20 mouse cellular contexts compared by ENCODE assay signal in the genomic region with DNA sequence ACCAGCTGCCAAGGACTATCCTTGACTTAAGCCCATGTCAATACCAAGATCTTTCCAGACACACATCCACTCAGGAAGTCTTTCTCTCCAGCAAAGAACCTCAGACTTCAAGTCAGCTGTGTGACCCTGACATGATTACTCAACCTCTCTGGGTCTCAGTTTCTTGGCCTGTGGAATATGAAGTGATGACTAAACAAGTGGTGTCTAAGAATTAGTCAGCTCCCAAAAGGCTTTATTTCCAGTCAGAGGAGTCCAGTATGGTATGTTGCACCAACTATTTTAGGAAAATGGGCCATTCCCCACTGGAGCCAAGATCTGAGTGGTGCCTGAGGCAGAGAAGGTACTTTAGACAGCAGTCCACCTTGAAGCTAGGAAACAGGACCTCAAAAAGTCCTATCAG.
DNase-seq lines count a peak whose midpoint lies in the region; ATAC-seq and TF ChIP-seq lines count a peak whose summit lies in the region.
"Had no signal": no experiment of that assay in that cellular context is flagged by ENCODE, and none has a peak within 500 bp of the region (broad histone marks: within the 10 kb centered on the region; RNA-seq: fewer than 3 reads in every experiment).

No protein-coding gene starts in this region.

- TF ChIP-seq CTCF in olfactory bulb, adult 2 months (IDR thresholded peaks at IDR 0.05; ENCODE audit: insufficient read depth, low read depth, low read length): no peak

- H3K27ac ChIP-seq in midbrain, embryonic 10.5 days (replicated peaks): peak overlapping the region; percentile 65; the same call in 1 of the 2 replicates
- no peak overlapping the region for H3K27ac ChIP-seq in midbrain, embryonic 16.5 days (ENCODE audit: low read length)
- H3K27ac ChIP-seq in olfactory bulb, adult 2 months (ENCODE audit: insufficient read depth, low read depth, low read length): peak overlapping the region; percentile 73
- H3K27ac ChIP-seq: embryonic facial prominence, embryonic 13.5 days; forebrain, embryonic 10.5 days; hindbrain, embryonic 15.5 days had no signal

- no peak overlapping the region for H3K4me3 ChIP-seq in midbrain, embryonic 10.5 days
- no peak overlapping the region for H3K4me3 ChIP-seq in midbrain, embryonic 16.5 days (ENCODE audit: low read depth, low read length)
- no peak overlapping the region for H3K4me3 ChIP-seq in olfactory bulb, adult 2 months (ENCODE audit: insufficient read depth, low read depth, low read length)
- H3K4me3 ChIP-seq: embryonic facial prominence, embryonic 13.5 days; forebrain, embryonic 10.5 days; heart, embryonic 12.5 days; hindbrain, embryonic 15.5 days had no signal

- H3K4me2 ChIP-seq in midbrain, embryonic 16.5 days (ENCODE audit: low read length): no peak overlapping the region
- H3K4me2 ChIP-seq: embryonic facial prominence, embryonic 13.5 days; heart, embryonic 12.5 days; hindbrain, embryonic 15.5 days; liver, embryonic 11.5 days had no signal

- no peaks in the 10 kb centered on the region for H3K36me3 ChIP-seq in midbrain, embryonic 10.5 days
- H3K36me3 ChIP-seq in midbrain, embryonic 16.5 days (ENCODE audit: control insufficient read depth, insufficient read depth, low read length): no peaks in the 10 kb centered on the region
- H3K36me3 ChIP-seq: embryonic facial prominence, embryonic 13.5 days; forebrain, embryonic 10.5 days; heart, embryonic 12.5 days; hindbrain, embryonic 15.5 days had no signal

- H3K9ac ChIP-seq in midbrain, embryonic 16.5 days (ENCODE audit: low read depth, low read length): no peak overlapping the region
- H3K9ac ChIP-seq: embryonic facial prominence, embryonic 13.5 days; heart, embryonic 12.5 days; hindbrain, embryonic 15.5 days had no signal

- H3K9me3 ChIP-seq in midbrain, embryonic 10.5 days (replicated peaks): no peaks in the 10 kb centered on the region
- H3K9me3 ChIP-seq in midbrain, embryonic 16.5 days (replicated peaks; ENCODE audit: control insufficient read depth, low read length, poor library complexity, severe bottlenecking): no peaks in the 10 kb centered on the region
- H3K9me3 ChIP-seq: embryonic facial prominence, embryonic 13.5 days; forebrain, embryonic 10.5 days; heart, embryonic 12.5 days; hindbrain, embryonic 15.5 days had no signal

- no peak for ATAC-seq in midbrain, embryonic 16.5 days
- no peak for ATAC-seq in erythroid progenitor cell, adult 5-6 weeks (replicated peaks; ENCODE audit: low FRiP score, poor library complexity, severe bottlenecking)
- ATAC-seq: intestine, embryonic 16.5 days had no signal

- H3K27me3 ChIP-seq in midbrain, embryonic 10.5 days (ENCODE audit: low read depth, poor library complexity, severe bottlenecking): no peaks in the 10 kb centered on the region
- H3K27me3 ChIP-seq in midbrain, embryonic 16.5 days (ENCODE audit: control insufficient read depth, insufficient read depth, low read depth, low read length): no peaks in the 10 kb centered on the region
- H3K27me3 ChIP-seq: hindbrain, embryonic 15.5 days had no signal

- peak; percentile 12 for DNase-seq in adrenal gland, adult 8-10 months
- no peak for DNase-seq in adrenal gland, postnatal 25 days
- no peak for DNase-seq in midbrain, embryonic 10.5 days (ENCODE audit: low spot score)
- peak; percentile 52 for DNase-seq in brain, adult 2 months (ENCODE audit: low read depth, low spot score)
- DNase-seq: cerebellum, adult 11 months; cerebellum, postnatal 10 days; gastrocnemius, postnatal 36 days; heart, postnatal 14 days; kidney, postnatal 4 days; lung, adult 18-20 months; lung, postnatal 14 days had no signal

- H3K4me1 ChIP-seq in midbrain, embryonic 10.5 days: peaks cover 29% of the 10 kb centered on the region
- peaks cover 16% of the 10 kb centered on the region; the same call in 1 of the 2 replicates for H3K4me1 ChIP-seq in midbrain, embryonic 16.5 days (ENCODE audit: control insufficient read depth, insufficient read depth, low read length)
- peaks cover 29% of the 10 kb centered on the region for H3K4me1 ChIP-seq in olfactory bulb, adult 2 months (ENCODE audit: control insufficient read depth, insufficient read depth, low read length)

- no peak for TF ChIP-seq POLR2A in olfactory bulb, adult 2 months (IDR thresholded peaks at IDR 0.05; ENCODE audit: insufficient read depth, low read depth, low read length)

Comparison
In these comparisons a context has a peak if more than half of its experiments do, and no peak if none do; other contexts are left out.
1. DNase-seq: peak in adrenal gland, adult 8-10 months (single experiment) and brain, adult 2 months (single experiment); none in adrenal gland, postnatal 25 days (single experiment) and midbrain, embryonic 10.5 days (single experiment).